Mouse (Mus musculus) CD4-positive, CD25-positive, alpha-beta regulatory T cell, adult 2 months (primary cell): ENCODE data around the gene Nlrc4.
"Not testable (repeated sequence)": the region's sequence is repeated elsewhere in the genome, so short reads cannot be mapped to it uniquely, and the experiment has no call there.

Experiments used
- DNase-seq: peaks from one replicate; pipeline ENCODE4 v3.0.0-alpha.2; 2012; ENCODE audit warnings: low read depth, low spot score

Nlrc4 gene

GRCm38 (mm10) chr17:74458711-74459408 is at the start of gene Nlrc4:
Gene Nlrc4, minus strand, starts transcription at chr17:74459142.
- DNase-seq = peak; percentile 15

- DNase-seq = no peak
These were observed 49.7 kb upstream of the Nlrc4 start for GRCm38 (mm10) chr17:74508600-74508999.

- no peak for DNase-seq
These were observed 49.0 kb upstream of the Nlrc4 start for GRCm38 (mm10) chr17:74507934-74508333.

GRCm38 (mm10) chr17:74501085-74501484 is 42.1 kb upstream of the Nlrc4 start:
- DNase-seq = peak; percentile 21

GRCm38 (mm10) chr17:74500204-74500603 is 41.3 kb upstream of the Nlrc4 start:
- DNase-seq = no peak

- no peak for DNase-seq
These were observed 32.6 kb upstream of the Nlrc4 start for GRCm38 (mm10) chr17:74491565-74491964.

DNA sequence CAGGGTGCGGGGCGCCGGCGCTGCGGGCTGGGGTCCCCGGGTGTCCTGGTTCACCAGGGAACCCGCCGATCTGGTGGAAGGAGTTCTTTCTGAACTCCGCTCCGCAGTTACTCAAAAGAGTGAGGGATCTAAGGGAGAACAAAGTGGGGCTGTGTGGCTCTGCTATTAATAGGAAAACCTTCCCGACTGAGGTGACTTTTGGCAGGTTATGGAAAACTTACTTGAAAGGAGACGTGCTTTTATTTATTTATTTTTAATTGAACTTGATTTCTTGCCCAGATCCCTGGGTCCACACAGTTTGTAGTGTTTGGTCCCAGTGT is 30.9 kb upstream of the Nlrc4 start:
- DNase-seq = no peak

GRCm38 (mm10) chr17:74489024-74489900 is 30.3 kb upstream of the Nlrc4 start, which contains the start of gene Yipf4:
Gene Yipf4, plus strand, starts transcription at chr17:74489493.
- peak; percentile 96 for DNase-seq

- DNase-seq = no peak
These were observed 21.6 kb upstream of the Nlrc4 start for GRCm38 (mm10) chr17:74480361-74481069.

DNA sequence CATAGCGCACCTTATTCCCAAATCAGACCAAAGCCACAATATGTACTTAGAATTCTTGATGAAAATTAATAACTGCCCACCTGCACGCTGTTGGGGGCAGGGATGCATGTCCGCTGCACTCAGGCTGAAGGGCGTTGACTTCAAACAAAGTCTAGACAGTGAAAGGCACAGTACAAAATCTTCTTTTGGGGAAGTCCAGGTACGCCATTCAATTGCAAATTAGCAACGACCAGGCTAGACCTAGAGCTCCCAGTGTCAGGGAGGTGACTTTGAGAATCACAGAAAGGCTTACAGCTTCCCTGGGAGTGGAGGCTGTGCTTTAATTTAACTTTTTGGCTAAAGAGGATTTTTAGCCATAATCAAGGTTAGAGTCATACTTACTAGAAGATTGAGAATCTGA is 11.2 kb upstream of the Nlrc4 start:
- DNase-seq = not testable (repeated sequence)

DNA sequence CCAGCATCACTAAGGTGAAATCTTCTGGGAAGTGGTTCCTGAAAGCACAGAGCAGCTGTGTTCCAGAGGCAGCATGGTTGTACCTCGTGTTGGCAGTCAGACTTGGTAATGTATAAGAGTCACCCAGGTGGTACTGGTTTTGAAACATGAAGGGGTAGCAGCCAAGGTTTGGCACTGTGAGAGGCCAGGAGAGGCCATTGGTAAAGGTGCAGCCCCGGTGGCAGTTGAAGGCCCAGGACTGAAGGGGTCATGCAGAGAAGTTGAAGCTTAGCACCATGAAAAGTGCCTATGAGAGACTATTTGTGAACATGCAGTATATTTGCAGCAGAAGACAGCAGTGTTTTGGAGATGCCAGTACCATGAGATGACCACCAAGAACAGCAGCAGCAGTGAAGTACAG is 9.0 kb upstream of the Nlrc4 start:
- not testable (repeated sequence) for DNase-seq

DNA sequence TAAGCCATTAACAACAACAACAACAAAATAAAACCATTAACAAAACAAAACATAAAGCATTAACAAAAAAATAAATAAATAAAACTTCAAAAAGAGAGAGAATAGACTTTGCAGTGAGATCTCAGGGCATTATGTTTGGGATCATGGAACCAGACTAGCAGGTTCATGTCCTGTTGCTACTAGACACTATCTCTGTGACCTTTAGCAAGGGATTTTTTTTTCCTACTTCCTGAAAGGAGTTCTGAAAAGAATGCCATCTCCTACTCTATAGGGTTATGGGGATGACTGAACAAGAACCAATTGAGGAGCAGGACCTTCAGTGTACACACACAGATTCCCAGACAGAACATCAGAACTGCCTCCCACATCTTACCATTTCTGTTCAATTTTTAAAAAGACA is 4.6 kb upstream of the Nlrc4 start:
- no peak for DNase-seq

GRCm38 (mm10) chr17:74457972-74458677 is 817 bp downstream of the Nlrc4 start:
- no peak for DNase-seq

DNA sequence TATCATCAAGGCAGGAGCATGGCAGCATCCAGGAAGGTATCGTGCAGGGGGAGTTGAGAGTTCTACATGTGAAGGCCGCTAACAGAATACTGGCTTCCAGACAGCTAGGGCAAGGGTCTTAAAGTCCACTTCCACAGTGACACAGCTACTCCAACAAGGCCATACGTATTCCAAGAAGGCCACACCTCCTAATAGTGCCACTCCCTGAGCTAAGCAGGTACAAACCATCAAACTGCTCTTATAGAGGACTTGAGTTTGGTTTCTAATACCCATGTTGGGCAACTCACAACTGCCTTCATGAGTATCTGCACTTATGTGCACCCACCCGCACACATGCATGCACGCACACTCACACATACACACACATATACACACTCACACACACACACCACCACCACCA is 2.1 kb downstream of the Nlrc4 start:
- DNase-seq = no peak

- no peak for DNase-seq
These were observed 3.5 kb downstream of the Nlrc4 start for GRCm38 (mm10) chr17:74455426-74455825.

DNA sequence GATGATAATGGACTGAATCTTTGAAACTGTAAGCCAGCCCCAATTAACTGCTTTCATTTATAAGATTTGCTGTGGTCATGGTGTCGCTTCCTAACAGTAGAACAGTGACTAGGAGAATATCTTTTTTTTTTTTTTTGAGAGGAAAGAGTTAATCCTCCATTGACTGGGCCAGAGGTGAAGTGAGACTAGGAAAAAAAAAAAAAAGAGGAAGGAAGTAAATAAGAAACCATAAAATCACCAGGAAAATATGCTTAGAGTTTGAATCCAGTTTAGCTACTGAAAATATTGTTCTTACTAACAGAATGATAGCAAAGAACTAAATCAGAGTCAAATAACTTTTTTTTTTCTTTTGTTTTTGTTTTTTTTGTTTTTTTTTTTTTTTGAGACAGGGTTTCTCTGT is 4.3 kb downstream of the Nlrc4 start:
- no peak for DNase-seq

DNA sequence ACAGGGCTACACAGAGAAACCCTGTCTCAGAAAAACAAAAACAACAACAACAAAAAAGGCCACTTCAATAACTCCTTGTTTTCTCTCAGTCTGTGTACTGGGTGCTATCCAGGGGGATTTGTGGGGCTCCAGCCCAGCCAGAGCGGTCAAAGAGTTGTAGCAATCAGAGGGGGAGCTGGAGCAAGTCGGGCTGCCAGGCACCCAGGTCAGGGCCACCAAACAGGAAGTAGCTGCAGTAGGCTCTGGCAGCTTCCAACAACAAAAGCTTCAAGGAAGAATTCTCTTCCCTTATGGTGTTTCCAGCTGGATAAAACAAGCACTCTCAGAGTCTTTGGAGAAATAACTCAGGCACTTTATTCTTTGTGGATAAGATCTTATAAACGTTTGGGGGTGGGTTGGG is 5.0 kb downstream of the Nlrc4 start:
- no peak for DNase-seq

- DNase-seq = no peak
These were observed 9.2 kb downstream of the Nlrc4 start for GRCm38 (mm10) chr17:74449776-74450175.

GRCm38 (mm10) chr17:74440486-74440885 is 18.5 kb downstream of the Nlrc4 start:
- DNase-seq = no peak

GRCm38 (mm10) chr17:74437762-74438161 is 21.2 kb downstream of the Nlrc4 start:
- no peak for DNase-seq

- DNase-seq = no peak
These were observed 26.3 kb downstream of the Nlrc4 start for GRCm38 (mm10) chr17:74432631-74433030.

DNA sequence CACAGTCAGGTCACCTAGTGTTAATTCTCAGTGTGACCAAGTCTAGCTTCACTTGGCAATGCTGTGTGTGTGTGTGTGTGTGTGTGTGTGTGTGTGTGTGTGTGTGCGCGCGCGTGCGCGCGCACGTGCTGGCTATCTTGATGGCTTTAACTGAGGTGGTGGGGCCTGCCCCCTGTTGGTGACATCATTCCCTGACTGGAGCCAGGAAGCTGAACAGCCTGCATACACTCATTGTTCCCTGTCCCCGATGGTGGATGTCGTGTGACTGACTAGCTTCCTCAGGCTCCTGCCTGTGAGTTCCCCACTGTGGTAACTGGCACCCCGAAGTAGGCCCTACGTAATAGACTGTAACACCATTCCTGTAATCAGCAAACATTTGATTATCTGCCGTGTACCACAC is 27.5 kb downstream of the Nlrc4 start:
- peak; percentile 18 for DNase-seq
